Mouse (Mus musculus): ENCODE measurements around the gene Sdk1.

Gene Sdk1

DNA sequence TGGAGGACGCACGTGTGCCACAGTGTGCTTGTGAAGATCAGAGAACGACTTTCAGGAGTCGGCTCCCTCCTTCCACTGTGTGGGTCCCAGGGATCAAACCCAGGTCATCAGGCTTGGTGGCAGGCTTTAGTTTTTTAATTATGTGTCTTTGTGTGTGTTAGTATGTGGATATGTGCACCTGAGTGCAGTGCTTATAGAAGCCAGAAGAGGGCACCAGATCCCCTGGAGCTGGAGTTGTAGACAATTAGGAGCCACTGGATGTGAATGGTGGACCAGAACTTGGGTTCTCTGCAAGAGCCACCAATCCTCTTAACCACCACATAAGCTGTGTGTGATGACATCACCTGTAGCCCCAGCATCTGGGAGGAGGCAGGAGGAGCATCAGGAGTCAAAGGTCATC, 909.5 kb downstream of the Sdk1 start:
- DNase-seq: no peak

DNA sequence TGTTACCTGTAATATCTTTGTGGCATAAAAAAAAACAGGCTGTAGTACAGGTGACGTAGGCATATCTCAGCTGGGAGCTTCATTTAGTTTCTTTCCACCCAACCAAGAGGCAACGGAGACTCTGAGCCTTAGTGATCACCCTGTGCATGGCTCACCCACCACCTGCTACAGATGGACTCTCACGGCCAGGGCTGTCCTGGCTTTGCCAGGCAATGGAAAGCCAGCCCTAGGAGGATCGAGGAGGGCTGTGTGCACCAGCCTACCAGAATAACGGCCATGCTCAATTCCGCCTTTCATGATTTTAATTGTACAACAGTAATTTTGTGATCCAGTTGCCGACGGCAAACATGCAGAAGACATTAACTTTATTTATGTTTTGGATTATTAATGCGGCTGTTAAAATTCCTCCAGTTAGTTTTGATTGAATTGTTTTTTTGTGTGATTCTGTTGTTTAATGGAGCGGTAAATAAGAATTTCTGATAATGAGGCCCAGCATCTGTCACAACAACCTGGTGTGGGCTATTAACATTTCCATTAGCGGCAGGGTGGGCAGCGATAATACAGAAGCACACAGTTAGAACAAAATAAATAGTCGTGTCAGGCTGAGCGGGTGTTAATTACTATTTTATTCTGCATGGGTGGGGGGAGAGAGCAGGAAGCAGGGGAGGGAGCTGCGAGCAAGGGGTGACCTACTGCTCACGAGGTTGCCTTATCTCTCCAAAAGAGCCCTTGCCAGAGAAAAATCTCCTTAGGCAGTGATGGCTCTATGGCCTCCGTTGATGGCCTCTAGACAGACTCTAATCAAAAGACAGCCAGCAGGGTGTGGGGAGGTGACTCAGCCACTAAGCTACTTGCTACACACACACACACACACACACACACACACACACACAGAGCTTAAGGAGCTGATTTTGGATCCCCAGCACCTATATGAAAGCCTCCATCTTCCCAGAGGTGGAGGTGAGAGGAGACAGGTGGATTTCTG, 915.9 kb downstream of the Sdk1 start:
- no peak for DNase-seq

- DNase-seq: no peak
Observed at GRCm38 (mm10) chr5:142163483-142163882, 922.2 kb downstream of the Sdk1 start.

DNA sequence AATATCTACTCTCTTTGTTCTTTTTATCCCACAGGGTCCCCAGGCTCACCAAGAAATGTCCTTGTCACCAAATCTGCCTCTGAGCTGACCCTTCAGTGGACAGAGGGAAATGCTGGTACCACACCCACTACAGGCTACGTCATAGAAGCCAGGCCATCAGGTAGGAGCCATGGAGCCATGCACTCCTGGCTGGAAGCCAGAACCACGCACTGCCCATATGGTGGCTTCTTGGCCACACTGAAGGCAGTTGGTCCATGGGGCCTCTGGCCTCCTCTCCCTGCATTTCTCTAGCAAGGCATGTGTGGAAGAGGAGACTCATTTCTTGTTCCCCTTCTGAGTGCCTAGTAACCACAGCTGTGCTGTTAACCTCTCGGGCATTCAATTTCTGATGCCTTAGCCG, 932.3 kb downstream of the Sdk1 start:
- no peak for DNase-seq

DNA sequence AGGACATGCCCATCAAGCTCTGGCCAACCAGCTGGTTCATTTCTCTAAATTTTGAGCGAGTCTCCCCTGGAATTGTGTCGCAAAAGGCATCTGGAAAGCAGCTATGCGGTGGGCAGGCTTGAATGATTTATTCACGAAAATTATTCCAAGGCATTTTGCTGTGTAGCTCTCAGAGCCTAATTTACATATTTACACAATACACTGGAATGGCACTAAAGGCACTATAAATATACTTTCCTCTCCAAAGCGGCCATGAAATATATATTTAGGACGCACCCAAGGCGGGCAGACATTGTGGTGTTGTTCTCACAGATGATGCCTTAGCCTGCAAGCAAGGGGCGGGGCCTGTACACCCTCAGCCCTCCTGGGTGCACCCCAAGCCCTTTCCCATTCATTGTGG, 936.9 kb downstream of the Sdk1 start:
- DNase-seq: no peak

- no peak for DNase-seq
Observed at GRCm38 (mm10) chr5:142179304-142179703, 938.0 kb downstream of the Sdk1 start.

DNA sequence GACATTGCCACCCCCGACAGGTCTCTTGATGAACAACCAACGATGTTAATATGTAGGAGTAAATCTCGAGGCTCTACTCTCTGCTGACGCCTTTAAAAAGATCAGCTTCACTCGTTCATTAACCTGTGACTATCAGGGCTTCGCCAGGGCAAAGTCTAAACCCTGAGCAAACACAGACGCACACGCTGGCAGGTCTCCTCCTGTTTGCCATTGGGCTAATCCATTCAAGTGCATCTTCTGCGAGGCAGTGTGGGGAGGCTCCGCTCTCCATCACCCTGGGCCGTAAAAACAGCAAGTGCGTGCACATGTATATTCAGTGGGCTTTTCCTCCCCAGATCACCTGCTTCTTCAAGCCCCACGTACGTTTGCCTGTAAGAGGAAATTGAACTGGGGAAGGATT, 940.6 kb downstream of the Sdk1 start:
- no peak for DNase-seq

- DNase-seq: no peak
Observed at GRCm38 (mm10) chr5:142188765-142189164, 947.5 kb downstream of the Sdk1 start.

- DNase-seq: no peak
Observed at GRCm38 (mm10) chr5:142209911-142210310, 968.6 kb downstream of the Sdk1 start.

GRCm38 (mm10) chr5:142212252-142212651, 971.0 kb downstream of the Sdk1 start:
- DNase-seq: no peak

DNA sequence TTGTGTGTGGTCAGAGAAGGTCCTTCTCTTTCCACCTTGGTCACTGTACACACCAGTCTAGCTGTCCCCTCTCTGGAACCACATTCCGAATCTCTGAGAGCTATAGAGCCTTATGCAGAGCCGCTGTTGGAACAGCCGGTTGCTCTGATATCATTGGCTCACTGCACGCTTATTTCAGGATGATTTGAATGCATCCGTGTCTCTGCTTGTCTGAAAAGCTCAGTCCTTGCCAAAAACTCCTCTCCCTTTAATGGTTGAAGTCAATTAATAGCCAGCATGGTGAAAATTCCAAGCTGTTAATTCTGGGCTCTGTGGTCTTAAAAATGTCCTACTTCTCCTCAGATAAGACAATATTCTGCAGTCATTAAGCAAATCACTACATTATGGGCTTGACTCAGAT, 974.7 kb downstream of the Sdk1 start:
- DNase-seq: no peak

- no peak for DNase-seq
Observed at GRCm38 (mm10) chr5:142220851-142221503, 979.7 kb downstream of the Sdk1 start.

- DNase-seq: no peak
Observed at GRCm38 (mm10) chr5:142228957-142229810, 987.9 kb downstream of the Sdk1 start.

GRCm38 (mm10) chr5:142229811-142230205, 988.5 kb downstream of the Sdk1 start:
- DNase-seq: no peak

- no peak for DNase-seq
Observed at GRCm38 (mm10) chr5:142240288-142240687, 999.0 kb downstream of the Sdk1 start.

GRCm38 (mm10) chr5:142242597-142242996, 1001.3 kb downstream of the Sdk1 start:
- no peak for DNase-seq

DNA sequence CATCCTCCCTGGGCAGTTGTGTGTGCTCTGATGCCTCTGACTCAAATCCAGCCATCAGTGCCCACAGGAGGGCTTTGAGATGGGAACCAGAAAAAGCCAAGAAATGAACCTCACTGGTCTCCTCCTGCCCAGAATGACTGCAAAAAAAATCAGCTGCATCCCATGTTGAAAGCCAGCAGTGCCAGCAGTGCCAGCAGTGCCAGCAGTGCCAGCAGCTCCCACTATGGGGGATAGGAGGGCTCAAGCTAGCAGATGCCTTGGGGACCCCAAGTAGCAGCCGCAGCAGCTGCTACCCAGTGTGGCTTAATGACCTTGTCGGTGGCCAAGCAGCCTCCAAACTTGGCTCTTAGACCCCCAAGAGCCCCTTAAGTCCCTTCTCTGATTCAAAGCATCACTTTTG, 1001.8 kb downstream of the Sdk1 start:
- DNase-seq: no peak

- DNase-seq: no peak
Observed at GRCm38 (mm10) chr5:142256231-142256630, 1014.9 kb downstream of the Sdk1 start.

DNA sequence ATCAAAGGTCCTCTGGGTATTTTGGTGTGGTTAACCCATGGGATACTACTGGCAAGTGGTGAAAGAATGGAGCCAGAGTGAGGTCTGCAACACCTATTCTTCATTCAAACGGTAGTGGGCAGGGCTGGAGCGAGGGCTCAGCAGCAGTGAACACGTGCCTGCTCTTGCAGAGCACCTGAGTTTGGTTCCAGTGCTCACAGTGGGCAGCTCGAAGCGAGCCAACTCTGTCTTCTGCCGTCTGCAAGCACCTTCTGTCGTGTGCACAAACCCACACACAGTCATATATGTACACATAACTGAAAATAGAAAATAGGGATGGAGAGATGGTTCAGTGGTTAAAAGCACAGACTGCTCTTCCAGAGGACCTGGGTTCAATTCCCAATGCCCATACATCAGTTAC, 1017.4 kb downstream of the Sdk1 start:
- no peak for DNase-seq

GRCm38 (mm10) chr5:142262060-142262459, 1020.8 kb downstream of the Sdk1 start:
- DNase-seq: no peak

All from lung, postnatal 4 days (tissue).